Mouse (Mus musculus) E14TG2a.4 (cell line): ENCODE measurements around the gene Hoxd4.

Source experiments
- H3K27me3 ChIP-seq: 2 replicates; pipeline ENCODE4 v1.6.1; 2014; ENCODE audit warnings: low read length, control low read depth; ENCODE audit not compliant: insufficient read depth
- H3K36me3 ChIP-seq: 2 replicates; pipeline ENCODE4 v1.6.1; 2014; ENCODE audit warnings: low read length, control low read depth; ENCODE audit not compliant: insufficient read depth
- H3K4me1 ChIP-seq: replicated peaks from 2 replicates; pipeline ENCODE4 v1.6.1; 2014; ENCODE audit warnings: low read depth, low read length, control low read depth
- H3K4me3 ChIP-seq: replicated peaks from 2 replicates; pipeline ENCODE4 v1.5.1; 2014; ENCODE audit warnings: mild to moderate bottlenecking, low read length
- H3K9me3 ChIP-seq: 2 replicates; pipeline ENCODE4 v1.6.1; 2014; ENCODE audit warnings: low read length, control low read depth
- CTCF ChIP-seq: conservative IDR thresholded peaks from 2 replicates; pipeline ENCODE4 v1.5.1; 2014; ENCODE audit warnings: low read length
- NANOG ChIP-seq: IDR thresholded peaks from 2 replicates; pipeline ENCODE4 v1.6.1; 2014; ENCODE audit warnings: borderline replicate concordance, low read length, mixed read lengths
- POU5F1 ChIP-seq: IDR thresholded peaks from 2 replicates; pipeline ENCODE4 v1.6.1; 2014; ENCODE audit warnings: low read length, borderline replicate concordance

The Hoxd4 gene

GRCm38 (mm10) chr2:74701949-74702819 is 9.5 kb upstream of the Hoxd4 start:
- Histone ChIP-seq H3K36me3 (no peaks in the 10 kb centered on the region), H3K4me1 (peaks cover 41% of the 10 kb centered on the region), H3K9me3 (no peaks in the 10 kb centered on the region), H3K4me3 (no peak overlapping the region), H3K27me3 (peaks cover 89% of the 10 kb centered on the region)
- TF ChIP-seq NANOG: no peak
- no peak for TF ChIP-seq POU5F1
- TF ChIP-seq CTCF: peak; percentile 91

- H3K27me3 ChIP-seq: peaks cover 89% of the 10 kb centered on the region
- H3K36me3 ChIP-seq: no peaks in the 10 kb centered on the region
- H3K9me3 ChIP-seq: no peaks in the 10 kb centered on the region
- no peak overlapping the region for H3K4me3 ChIP-seq
- H3K4me1 ChIP-seq: peaks cover 41% of the 10 kb centered on the region
- no peak for TF ChIP-seq CTCF
- TF ChIP-seq POU5F1: no peak
- no peak for TF ChIP-seq NANOG
Observed at GRCm38 (mm10) chr2:74702820-74703219, 8.9 kb upstream of the Hoxd4 start.

GRCm38 (mm10) chr2:74703317-74703716 is 8.4 kb upstream of the Hoxd4 start:
- H3K4me1 ChIP-seq: peaks cover 41% of the 10 kb centered on the region
- no peaks in the 10 kb centered on the region for H3K9me3 ChIP-seq
- H3K27me3 ChIP-seq: peaks cover 89% of the 10 kb centered on the region
- TF ChIP-seq POU5F1 (no peak), CTCF (no peak), NANOG (no peak)
- H3K4me3 ChIP-seq: no peak overlapping the region
- no peaks in the 10 kb centered on the region for H3K36me3 ChIP-seq

- Histone ChIP-seq H3K9me3 (no peaks in the 10 kb centered on the region), H3K4me3 (peak overlapping the region; percentile 70; the same call in 1 of the 2 replicates), H3K36me3 (no peaks in the 10 kb centered on the region), H3K27me3 (peaks cover 89% of the 10 kb centered on the region), H3K4me1 (peaks cover 36% of the 10 kb centered on the region)
- no peak for TF ChIP-seq POU5F1
- no peak for TF ChIP-seq NANOG
- no peak for TF ChIP-seq CTCF
Observed at GRCm38 (mm10) chr2:74703720-74704392, 7.9 kb upstream of the Hoxd4 start.

- no peaks in the 10 kb centered on the region for H3K36me3 ChIP-seq
- peaks cover 29% of the 10 kb centered on the region for H3K4me1 ChIP-seq
- peak within 1 kb of the TSS; percentile 70 for H3K4me3 ChIP-seq
- H3K9me3 ChIP-seq: no peaks in the 10 kb centered on the region
- H3K27me3 ChIP-seq: peaks cover 89% of the 10 kb centered on the region
- TF ChIP-seq NANOG (no peak), POU5F1 (no peak), CTCF (no peak)
Observed at GRCm38 (mm10) chr2:74704393-74704998, 7.2 kb upstream of the Hoxd4 start, which contains the start of gene Hoxd8. Gene Hoxd8 (plus strand): TSS chr2:74704615.

GRCm38 (mm10) chr2:74704999-74705466 is 6.7 kb upstream of the Hoxd4 start:
- no peaks in the 10 kb centered on the region for H3K9me3 ChIP-seq
- H3K36me3 ChIP-seq: no peaks in the 10 kb centered on the region
- TF ChIP-seq CTCF (no peak), POU5F1 (no peak), NANOG (no peak)
- peaks cover 24% of the 10 kb centered on the region for H3K4me1 ChIP-seq
- H3K4me3 ChIP-seq: peak overlapping the region; percentile 70
- peaks cover 89% of the 10 kb centered on the region for H3K27me3 ChIP-seq

GRCm38 (mm10) chr2:74705467-74706089 is 6.2 kb upstream of the Hoxd4 start:
- Histone ChIP-seq H3K9me3 (no peaks in the 10 kb centered on the region), H3K36me3 (no peaks in the 10 kb centered on the region), H3K27me3 (peaks cover 89% of the 10 kb centered on the region), H3K4me3 (peak overlapping the region; percentile 70), H3K4me1 (peaks cover 19% of the 10 kb centered on the region)
- TF ChIP-seq NANOG (no peak), CTCF (no peak), POU5F1 (no peak)
